Mouse (Mus musculus) liver, embryonic 14.5 days (tissue): ENCODE measurements around the gene Vamp5.

ENCODE experiments used
- CTCF ChIP-seq: IDR thresholded peaks from 2 replicates; pipeline ENCODE4 v1.5.1; 2016; ENCODE audit warnings: antibody characterized with exemption, low read depth, control low read depth
- EP300 ChIP-seq: IDR thresholded peaks from 2 replicates; pipeline ENCODE4 v1.6.1; 2016; ENCODE audit warnings: antibody characterized with exemption, low read depth

DNA sequence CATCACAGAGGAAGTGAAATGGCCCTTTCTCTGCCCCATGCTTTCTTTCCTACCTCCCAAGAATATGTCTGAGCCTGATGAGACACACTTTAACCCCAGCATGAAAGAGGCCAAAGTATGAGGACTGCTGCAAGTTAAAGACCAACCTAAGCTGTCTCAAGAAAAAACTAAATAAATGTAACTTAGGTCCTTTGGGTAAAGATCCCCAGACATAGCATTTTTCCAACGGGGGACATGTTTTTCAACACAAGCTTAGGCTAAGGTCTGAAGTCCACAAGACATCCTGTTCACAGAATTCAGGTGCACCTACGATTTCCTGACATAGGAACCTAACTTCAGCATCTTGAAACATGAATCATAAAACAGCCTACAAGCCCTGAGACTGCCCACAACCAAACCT lies 30.1 kb downstream of the Vamp5 start:
- no peak for TF ChIP-seq CTCF
- no peak for TF ChIP-seq EP300
